Mouse (Mus musculus): ENCODE results near the gene Vwa7.

GRCm38 (mm10) chr17:35043794-35044193 lies 27.4 kb downstream of the Vwa7 start:
- no peak for TF ChIP-seq CTCF (IDR thresholded peaks at IDR 0.05; ENCODE audit: control insufficient read depth, insufficient read depth, insufficient read length)
- no peak for TF ChIP-seq MAX (IDR thresholded peaks at IDR 0.05)
- TF ChIP-seq USF1 (IDR thresholded peaks at IDR 0.05; ENCODE audit: low read depth), result no peak
- no peak for TF ChIP-seq MYOD1 (IDR thresholded peaks at IDR 0.05; ENCODE audit: control insufficient read depth, insufficient read length, low read depth)

Data from C2C12 (cell line).